Mouse (Mus musculus) CD4-positive helper T cell, adult 2 months (primary cell): ENCODE measurements around the gene Uqcc2.

Source experiments
- DNase-seq: peaks from one replicate; pipeline ENCODE4 v3.0.0-alpha.2; 2012; ENCODE audit warnings: low read depth, missing footprints, low spot score

Uqcc2 gene

DNA sequence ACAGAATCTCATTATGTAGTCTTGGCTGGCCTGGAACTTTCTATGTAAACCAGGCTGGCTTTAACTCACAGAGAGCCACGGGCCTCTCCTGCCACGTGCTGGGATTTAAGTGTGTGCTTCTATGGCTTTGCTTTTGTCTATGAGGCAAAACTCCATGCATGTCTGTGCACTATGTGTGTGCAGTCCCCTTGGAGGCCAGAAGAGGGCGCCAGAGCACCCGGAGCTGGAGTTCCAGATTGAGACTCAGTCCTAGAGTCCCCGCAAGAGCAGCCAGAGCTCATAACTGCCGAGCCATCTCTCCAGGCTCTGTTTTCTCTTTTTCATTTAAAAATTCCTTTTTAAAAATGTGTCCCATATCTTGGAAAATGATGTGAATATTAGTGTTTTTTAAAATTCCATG, 55.8 kb downstream of the Uqcc2 start:
- DNase-seq: peak; percentile 27

DNA sequence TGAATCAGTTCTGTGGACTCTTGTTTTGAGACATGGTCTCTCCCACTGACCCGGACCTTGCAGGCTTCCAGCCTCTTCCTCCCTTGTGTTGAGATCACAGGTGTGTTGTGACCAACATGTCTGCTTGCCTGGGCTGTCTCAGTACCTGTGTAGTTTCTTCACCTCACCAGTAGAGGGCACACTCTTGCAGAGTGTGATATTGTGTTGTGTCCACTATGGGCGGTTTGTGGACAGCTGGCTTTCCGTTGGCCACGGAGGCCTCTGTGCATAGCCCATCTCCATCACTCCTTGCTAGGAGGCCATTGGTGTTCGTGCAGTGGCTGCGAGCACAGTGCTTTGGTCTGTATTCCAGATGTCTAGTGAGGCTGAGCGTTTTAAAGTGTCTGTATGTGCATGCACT, 56.6 kb downstream of the Uqcc2 start:
- no peak for DNase-seq

DNA sequence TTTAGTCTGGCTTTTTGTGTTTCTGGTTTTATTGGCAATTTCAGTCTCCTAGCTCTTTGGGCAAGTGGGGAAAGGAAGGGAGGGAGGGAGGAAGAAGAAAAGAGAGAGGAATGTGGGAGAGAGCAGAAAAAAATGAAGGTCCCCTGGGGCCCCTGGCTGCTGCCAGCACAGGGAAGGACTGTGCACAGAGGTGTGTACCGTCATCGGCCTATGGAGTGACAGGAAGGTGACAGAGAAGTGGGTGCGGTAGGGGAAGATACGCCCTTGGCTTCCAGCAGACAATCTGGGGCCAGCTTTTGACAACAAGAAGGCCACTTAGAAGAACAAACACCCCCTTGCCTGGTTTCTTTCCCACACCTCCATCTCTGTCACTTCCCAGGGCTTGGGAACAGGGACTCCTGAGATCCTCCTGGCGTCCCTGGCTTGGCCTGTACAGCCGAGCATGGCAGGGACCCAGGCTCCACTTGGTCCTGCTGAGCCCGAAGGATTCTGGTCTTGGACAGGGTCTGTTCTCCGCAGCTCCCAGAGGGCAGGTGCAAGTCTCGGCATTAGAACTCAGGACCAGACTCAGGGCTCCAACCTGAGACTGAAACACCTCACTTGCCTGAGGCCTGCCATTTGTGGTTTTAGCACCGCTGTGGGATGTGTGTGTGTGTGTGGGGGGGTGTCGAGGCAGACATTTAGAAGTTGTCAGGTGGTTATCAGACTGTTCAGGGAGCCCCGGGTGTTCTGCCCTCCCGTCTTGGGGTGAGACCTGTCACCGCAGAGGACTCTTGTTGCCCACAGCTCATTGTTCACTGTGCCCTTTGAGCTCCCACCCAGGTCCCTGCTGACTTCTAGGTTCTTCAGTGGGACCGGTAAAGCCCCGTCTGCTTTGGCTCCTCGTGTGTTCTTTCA, 58.6 kb downstream of the Uqcc2 start:
- no peak for DNase-seq

DNA sequence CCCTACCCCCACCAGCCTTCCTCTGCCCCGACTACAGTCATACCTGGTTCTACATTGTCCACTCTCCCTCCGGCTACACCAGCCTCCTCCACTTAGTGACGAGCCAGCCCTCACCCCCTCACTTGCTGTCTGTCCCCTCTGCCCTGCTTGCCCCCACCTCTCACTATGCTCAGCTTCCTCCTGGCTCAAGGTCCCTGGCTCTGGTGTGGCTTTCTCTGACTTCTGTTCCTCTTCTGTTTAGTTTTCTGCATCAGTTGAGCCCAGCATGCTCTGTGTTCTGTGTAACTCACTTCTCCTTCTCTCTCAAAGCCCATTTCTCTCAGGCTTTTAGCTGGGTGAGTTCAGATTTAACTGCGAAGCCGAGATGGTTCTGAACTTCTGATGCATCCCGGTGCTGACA, 59.5 kb downstream of the Uqcc2 start:
- no peak for DNase-seq

DNA sequence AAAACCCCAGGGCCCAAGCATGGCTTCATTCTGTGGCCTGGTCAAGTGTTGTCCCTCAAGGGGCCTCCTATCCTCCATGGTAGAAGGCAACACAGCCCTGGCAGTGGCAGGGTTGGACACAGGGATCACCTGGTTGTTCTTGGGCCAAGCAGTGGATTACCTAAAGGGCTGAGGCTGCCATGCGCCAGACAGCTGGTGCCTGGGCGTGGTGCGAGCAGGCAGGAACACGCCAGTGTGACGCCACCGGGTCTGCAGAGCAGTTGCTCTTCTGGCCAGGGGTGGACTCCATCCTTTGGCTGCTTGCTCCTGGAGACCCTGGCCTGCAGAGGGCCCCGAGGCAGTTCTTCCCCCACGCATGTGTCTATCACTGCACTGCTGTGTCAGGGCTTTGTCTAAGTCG, 59.9 kb downstream of the Uqcc2 start:
- DNase-seq: no peak

DNA sequence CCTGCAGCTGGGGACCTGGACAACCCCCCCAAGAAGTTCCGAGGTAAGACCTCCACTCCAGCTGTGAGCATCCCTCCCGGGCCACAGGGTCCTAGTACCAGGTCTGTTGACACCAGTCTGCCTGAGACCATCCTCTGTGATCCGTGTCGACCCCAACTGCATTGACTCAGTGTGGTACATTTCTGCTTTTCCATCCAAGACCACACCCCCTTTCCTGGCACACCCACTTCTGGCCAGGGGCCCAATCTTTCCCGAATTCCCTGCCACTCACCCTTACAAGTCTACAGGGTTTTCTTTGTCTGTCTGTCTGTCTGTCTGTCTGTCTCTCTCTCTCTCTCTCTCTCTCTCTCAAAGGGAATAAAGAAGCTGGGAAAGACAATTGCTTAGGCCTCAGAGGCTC, 60.6 kb downstream of the Uqcc2 start:
- DNase-seq: no peak
